In genomic region chr5:62765459-62765783, GRCm38 (mm10) we compare ENCODE assay signal across 9 mouse cellular contexts. TPM values are rescaled to one million over a fixed set of nuclear protein-coding genes. Genes with fewer than 3 reads are reported as not detected.
A peak's percentile ranks its signal among the peaks of the same experiment; 100 is the strongest.
DNase-seq lines count a peak whose midpoint lies in the region; ATAC-seq and TF ChIP-seq lines count a peak whose summit lies in the region.
"Had no signal": no experiment of that assay in that cellular context is flagged by ENCODE, and none has a peak within 500 bp of the region (broad histone marks: within the 10 kb centered on the region; RNA-seq: fewer than 3 reads in every experiment).

No protein-coding gene starts in this region.

- peak overlapping the region; percentile 78 for H3K4me3 ChIP-seq in left cerebral cortex, adult 2 months
- peak overlapping the region; percentile 62 for H3K4me3 ChIP-seq in embryonic fibroblast, embryonic 13.5 days (ENCODE audit: insufficient read depth, low read length)
- peak overlapping the region; percentile 65 for H3K4me3 ChIP-seq in limb, embryonic 10.5 days
- H3K4me3 ChIP-seq in neural tube, embryonic 13.5 days: peak overlapping the region; percentile 65

- peak overlapping the region; percentile 79 for H3K4me2 ChIP-seq in neural tube, embryonic 13.5 days

- H3K27me3 ChIP-seq in limb, embryonic 10.5 days (ENCODE audit: low read depth, poor library complexity, severe bottlenecking): peaks cover 19% of the 10 kb centered on the region; the same call in 1 of the 2 replicates
- peaks cover 4% of the 10 kb centered on the region; the same call in 1 of the 2 replicates for H3K27me3 ChIP-seq in neural tube, embryonic 13.5 days

- no peaks in the 10 kb centered on the region; the same call in 1 of the 2 replicates for H3K4me1 ChIP-seq in embryonic fibroblast, embryonic 13.5 days (ENCODE audit: control insufficient read depth, insufficient read depth, low read length)
- H3K4me1 ChIP-seq in limb, embryonic 10.5 days: peaks cover 5% of the 10 kb centered on the region
- H3K4me1 ChIP-seq in neural tube, embryonic 13.5 days (replicated peaks): peaks cover 7% of the 10 kb centered on the region; the same call in 1 of the 2 replicates

- intact Hi-C loops in left cerebral cortex, adult 2 months (cut with DNase I): loop anchor here (5.0 kb wide), 1 partner anchor 882 kb away; the partner anchor contains the start of gene Nwd2
- intact Hi-C loops in left cerebral cortex, postnatal 4 days (cut with DNase I): no loop called here

- peak; percentile 52 for ATAC-seq in neural tube, embryonic 13.5 days (ENCODE audit: low read depth)

- peak overlapping the region; percentile 74 for H3K9ac ChIP-seq in neural tube, embryonic 13.5 days

- H3K27ac ChIP-seq in left cerebral cortex, adult 2 months: peak overlapping the region; percentile 95
- H3K27ac ChIP-seq in embryonic fibroblast, embryonic 13.5 days (ENCODE audit: insufficient read depth, low read length): no peak overlapping the region
- no peak overlapping the region for H3K27ac ChIP-seq in limb, embryonic 10.5 days
- no peak overlapping the region for H3K27ac ChIP-seq in neural tube, embryonic 13.5 days (replicated peaks)

- DNase-seq in left cerebral cortex, adult 2 months (ENCODE audit: extremely low spot score in 1 of 2, low spot score in 2 of 2): no peak
- DNase-seq in left cerebral cortex, postnatal 4 days: no peak
- no peak for DNase-seq in limb, embryonic 10.5 days (ENCODE audit: low spot score)
- DNase-seq in urinary bladder, postnatal 14 days (ENCODE audit: low spot score): no peak
- DNase-seq in urinary bladder, adult 2 months (ENCODE audit: low spot score): no peak
- no peak for DNase-seq in adrenal gland, adult 8-10 months

- H3K9me3 ChIP-seq in limb, embryonic 10.5 days (replicated peaks): no peaks in the 10 kb centered on the region
- no peaks in the 10 kb centered on the region for H3K9me3 ChIP-seq in neural tube, embryonic 13.5 days

- H3K36me3 ChIP-seq in limb, embryonic 10.5 days: no peaks in the 10 kb centered on the region
- no peaks in the 10 kb centered on the region for H3K36me3 ChIP-seq in neural tube, embryonic 13.5 days

- TF ChIP-seq POLR2A in embryonic fibroblast, embryonic 13.5 days (IDR thresholded peaks at IDR 0.05; ENCODE audit: low read depth, low read length): no peak

- WGBS in limb, embryonic 10.5 days: 17% methylated on average over 5 of the region's 5 CpGs
- 14% methylated on average over 5 of the region's 5 CpGs for WGBS in neural tube, embryonic 13.5 days

- no peak for TF ChIP-seq CTCF in left cerebral cortex, adult 2 months (IDR thresholded peaks at IDR 0.05)
- no peak for TF ChIP-seq CTCF in embryonic fibroblast, embryonic 13.5 days (IDR thresholded peaks at IDR 0.05; ENCODE audit: borderline replicate concordance, insufficient read depth, low read length)

RNA-seq across cellular contexts. Expression of gene Arap2, which starts 0.5 kb away (rescaled TPM):
- total RNA-seq in left cerebral cortex, adult 2 months (2021): 10 to 100 TPM; 64.7 to 73.6 TPM
- total RNA-seq in left cerebral cortex, postnatal 4 days (2021): 10 to 100 TPM; 34.0 to 42.4 TPM
- 10.4 and 17.1 TPM in 2 replicates for polyA plus RNA-seq in embryonic fibroblast, embryonic 13.5 days (2011; ENCODE audit: insufficient read length, low read depth, missing spikeins)
- polyA plus RNA-seq in limb, embryonic 10.5 days (2016; fragmentation: Nextera tagmentation; extraction: Ambion mirVana): 0.43 and 0.93 TPM in 2 replicates
- 1.6 and 2.3 TPM in 2 replicates for polyA plus RNA-seq in neural tube, embryonic 13.5 days (2015; fragmentation: Nextera tagmentation; extraction: Ambion mirVana)
- 8.2 and 9.3 TPM in 2 replicates for polyA plus RNA-seq in urinary bladder, adult 2 months (2012; rRNA removed)
- total RNA-seq in adrenal gland, adult 8-10 months (2022): 1 to 10 TPM; 4.0 to 6.8 (median 5.0) TPM

RNA-seq across cellular contexts. Expression of gene Dthd1, which starts 48.2 kb away (rescaled TPM):
- not detected for total RNA-seq in left cerebral cortex, adult 2 months (2021)
- total RNA-seq in left cerebral cortex, postnatal 4 days (2021): under 1 TPM in 1 of 2 experiments, not detected in 1; 0.24 TPM
- not detected in 2 replicates for polyA plus RNA-seq in embryonic fibroblast, embryonic 13.5 days (2011; ENCODE audit: insufficient read length, low read depth, missing spikeins)
- polyA plus RNA-seq in limb, embryonic 10.5 days (2016; fragmentation: Nextera tagmentation; extraction: Ambion mirVana): not detected in 2 replicates
- not detected in 2 replicates for polyA plus RNA-seq in neural tube, embryonic 13.5 days (2015; fragmentation: Nextera tagmentation; extraction: Ambion mirVana)
- not detected in 2 replicates for polyA plus RNA-seq in urinary bladder, adult 2 months (2012; rRNA removed)
- not detected for total RNA-seq in adrenal gland, adult 8-10 months (2022)
- total RNA-seq: adrenal gland, postnatal 14 days had no signal
